Mouse (Mus musculus) heart, postnatal 0 days (tissue): Measurements from ENCODE around the gene Atxn1.

Source experiments
- CTCF ChIP-seq: IDR thresholded peaks from 2 replicates; pipeline ENCODE4 v1.5.1; 2016; ENCODE audit warnings: antibody characterized with exemption, control low read depth, low read depth
- EP300 ChIP-seq: IDR thresholded peaks from 2 replicates; pipeline ENCODE4 v1.6.1; 2016; ENCODE audit warnings: antibody characterized with exemption, low read depth

- no peak for TF ChIP-seq CTCF
- no peak for TF ChIP-seq EP300
These were observed 40.3 kb downstream of the Atxn1 start for GRCm38 (mm10) chr13:45924555-45924954.
